Mouse (Mus musculus): Measurements from ENCODE around the gene Gm20517.
"Not testable (repeated sequence)": the region's sequence is repeated elsewhere in the genome, so short reads cannot be mapped to it uniquely, and the experiment has no call there.

Gene Gm20517

GRCm38 (mm10) chr17:47597261-47597660 lies 14.1 kb upstream of the Gm20517 start:
- peak; percentile 33 to 59 for DNase-seq

- peak; percentile 59 to 69 for DNase-seq
Observed at GRCm38 (mm10) chr17:47597838-47598579, 13.4 kb upstream of the Gm20517 start.

GRCm38 (mm10) chr17:47598580-47599304 lies 12.6 kb upstream of the Gm20517 start:
- peak; percentile 17 to 52 for DNase-seq

- peak; percentile 44 to 69 for DNase-seq
Observed at GRCm38 (mm10) chr17:47599511-47600297, 11.7 kb upstream of the Gm20517 start.

GRCm38 (mm10) chr17:47600601-47601388 lies 10.6 kb upstream of the Gm20517 start:
- DNase-seq, result peak; percentile 50 to 62

GRCm38 (mm10) chr17:47601389-47601755 lies 10.0 kb upstream of the Gm20517 start:
- peak; percentile 17 to 59 for DNase-seq

GRCm38 (mm10) chr17:47602289-47602688 lies 9.1 kb upstream of the Gm20517 start:
- DNase-seq, result peak in 1 of 2 experiments; percentile 34

GRCm38 (mm10) chr17:47606220-47606619 lies 5.2 kb upstream of the Gm20517 start:
- peak; percentile 64 to 69 for DNase-seq

- no peak for DNase-seq
Observed at GRCm38 (mm10) chr17:47609182-47609581, 2.2 kb upstream of the Gm20517 start.

GRCm38 (mm10) chr17:47611661-47611982 lies 233 bp downstream of the Gm20517 start:
- no peak for DNase-seq

GRCm38 (mm10) chr17:47614018-47614417 lies 2.6 kb downstream of the Gm20517 start:
- DNase-seq, result peak; percentile 54 to 55

- no peak for DNase-seq
Observed at GRCm38 (mm10) chr17:47616119-47616518, 4.7 kb downstream of the Gm20517 start.

- no peak for DNase-seq
Observed at GRCm38 (mm10) chr17:47616652-47617051, 5.3 kb downstream of the Gm20517 start.

- no peak for DNase-seq
Observed at GRCm38 (mm10) chr17:47617605-47618307, 6.4 kb downstream of the Gm20517 start.

GRCm38 (mm10) chr17:47618556-47619311 lies 7.3 kb downstream of the Gm20517 start:
- DNase-seq, result no peak

GRCm38 (mm10) chr17:47622912-47623554 lies 11.6 kb downstream of the Gm20517 start:
- DNase-seq, result no peak

GRCm38 (mm10) chr17:47624572-47624971 lies 13.2 kb downstream of the Gm20517 start:
- DNase-seq, result not testable (repeated sequence)

- no peak for DNase-seq
Observed at GRCm38 (mm10) chr17:47625088-47625487, 13.7 kb downstream of the Gm20517 start.

- no peak for DNase-seq
Observed at GRCm38 (mm10) chr17:47626031-47626430, 14.6 kb downstream of the Gm20517 start.

GRCm38 (mm10) chr17:47627791-47628190 lies 16.4 kb downstream of the Gm20517 start:
- no peak for DNase-seq
